Mouse (Mus musculus) ZHBTc4 (cell line): ENCODE measurements around the gene Ccdc50.
A peak's percentile ranks its signal among the peaks of the same experiment; 100 is the strongest.

ENCODE experiments used
- DNase-seq: peaks from one replicate; pipeline ENCODE4 v3.0.0-alpha.2; 2011; ENCODE audit warnings: low read depth, low spot score

Gene Ccdc50

GRCm38 (mm10) chr16:27395251-27396037 lies 6.8 kb downstream of the Ccdc50 start:
- DNase-seq, result no peak

GRCm38 (mm10) chr16:27396951-27397350 lies 8.3 kb downstream of the Ccdc50 start:
- no peak for DNase-seq

DNA sequence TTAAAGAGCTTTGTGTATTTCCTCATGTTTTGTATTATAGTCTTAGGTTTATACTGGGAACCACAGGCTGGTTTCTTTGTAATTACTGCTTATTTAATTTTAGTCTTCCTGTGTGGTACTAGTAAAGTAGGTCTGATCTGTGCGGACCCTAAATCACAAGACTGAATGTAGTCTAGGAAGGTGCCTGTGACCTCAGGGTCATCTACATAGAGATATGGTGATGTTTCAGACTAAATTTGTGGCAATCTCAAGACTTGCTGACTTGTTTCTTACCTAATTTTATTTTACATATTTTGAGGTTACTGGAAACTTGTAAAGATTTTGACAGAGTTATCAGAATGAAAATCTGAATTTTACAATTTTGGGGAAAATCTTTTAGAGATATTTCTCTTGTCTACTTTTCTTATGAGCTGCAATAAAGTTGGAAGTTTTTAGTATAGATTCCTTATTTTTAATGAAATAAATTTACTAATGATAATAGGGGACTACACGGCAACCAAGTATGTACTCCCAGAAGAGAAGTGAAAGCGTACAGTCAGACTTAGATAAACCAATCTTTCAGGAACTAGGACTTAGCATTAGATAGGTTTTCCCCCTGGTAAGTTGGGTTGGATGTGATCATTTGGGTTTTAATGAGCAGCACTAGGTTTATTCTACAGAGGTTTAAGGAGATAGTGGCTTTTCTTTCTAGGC lies 10.5 kb downstream of the Ccdc50 start:
- no peak for DNase-seq

DNA sequence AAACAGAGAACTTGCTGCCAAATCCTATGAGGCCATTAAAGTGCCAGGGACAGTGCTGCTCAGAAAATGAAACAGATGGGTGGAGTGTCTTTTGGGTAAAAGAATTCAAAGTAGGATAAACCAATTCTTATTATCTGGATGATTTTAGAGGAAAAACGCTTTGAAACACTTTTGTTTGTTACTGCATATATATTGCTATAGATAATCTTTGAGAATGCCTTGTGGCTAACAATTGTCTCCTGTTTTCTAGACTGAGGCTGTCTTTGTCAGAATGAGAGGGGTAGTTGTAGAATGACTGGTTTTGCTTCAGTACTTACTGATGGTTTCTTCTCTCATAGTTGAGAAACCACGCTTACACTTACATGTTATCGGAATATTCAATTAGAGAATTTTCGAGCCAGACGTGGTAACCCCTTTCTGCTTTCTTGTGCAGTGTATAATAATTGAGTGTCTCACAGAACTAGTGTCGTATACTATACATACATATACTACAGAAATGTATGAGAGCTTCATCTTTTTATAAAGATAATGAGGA lies 11.1 kb downstream of the Ccdc50 start:
- DNase-seq, result no peak

- DNase-seq, result no peak
These were observed 12.9 kb downstream of the Ccdc50 start for GRCm38 (mm10) chr16:27401579-27401978.

DNA sequence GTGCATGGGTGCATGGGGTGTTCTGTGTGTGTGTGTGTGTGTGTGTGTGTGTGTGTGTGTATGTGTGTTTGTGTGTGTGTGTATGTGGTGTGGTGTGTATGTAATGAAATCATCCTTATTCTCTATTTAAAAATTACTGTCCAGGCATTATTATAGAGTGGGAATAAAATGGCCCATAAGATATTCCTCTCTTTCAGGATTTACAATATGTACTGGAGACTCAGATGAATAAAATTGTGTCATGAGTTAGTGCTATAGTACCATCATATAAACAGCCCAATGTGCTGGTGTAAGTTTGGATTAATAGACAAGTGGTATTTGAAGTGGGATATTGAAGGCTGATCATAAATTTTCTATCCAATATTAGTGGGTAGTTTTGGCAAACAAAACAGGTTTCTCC lies 15.4 kb downstream of the Ccdc50 start:
- no peak for DNase-seq

DNA sequence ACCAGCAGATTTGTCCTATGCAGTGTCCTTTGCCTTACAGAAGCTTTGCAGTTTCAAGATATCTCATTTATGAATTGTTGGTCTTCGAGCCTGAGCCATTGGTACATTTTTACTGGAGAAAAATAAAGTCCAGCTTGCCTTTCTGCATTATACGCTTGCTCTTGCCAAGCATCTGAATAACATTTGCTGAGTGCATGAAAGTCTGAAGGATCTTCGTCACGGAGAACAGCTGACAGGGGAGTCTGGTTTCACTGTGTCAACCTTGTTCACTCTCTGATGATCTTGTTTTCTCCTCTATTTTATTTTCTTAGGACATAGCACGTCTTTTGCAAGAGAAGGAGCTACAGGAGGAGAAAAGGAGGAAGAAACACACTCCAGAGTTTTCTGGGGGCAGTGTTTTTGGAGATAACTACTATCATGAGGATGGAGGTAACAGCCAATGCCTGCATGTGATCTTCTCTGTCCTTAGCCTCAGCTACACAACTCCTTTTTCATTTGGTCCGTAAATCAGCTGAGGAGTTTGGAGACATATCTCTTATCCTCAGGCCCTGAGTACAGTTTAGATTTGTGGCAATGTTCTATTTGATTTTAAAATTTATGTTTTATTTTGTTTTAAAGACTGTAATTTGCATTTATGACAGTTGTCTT lies 28.4 kb downstream of the Ccdc50 start:
- DNase-seq, result no peak

GRCm38 (mm10) chr16:27417632-27418031 lies 29.0 kb downstream of the Ccdc50 start:
- no peak for DNase-seq

- DNase-seq, result no peak
These were observed 32.3 kb downstream of the Ccdc50 start for GRCm38 (mm10) chr16:27420982-27421381.

GRCm38 (mm10) chr16:27435034-27435433 lies 46.4 kb downstream of the Ccdc50 start:
- DNase-seq, result no peak

DNA sequence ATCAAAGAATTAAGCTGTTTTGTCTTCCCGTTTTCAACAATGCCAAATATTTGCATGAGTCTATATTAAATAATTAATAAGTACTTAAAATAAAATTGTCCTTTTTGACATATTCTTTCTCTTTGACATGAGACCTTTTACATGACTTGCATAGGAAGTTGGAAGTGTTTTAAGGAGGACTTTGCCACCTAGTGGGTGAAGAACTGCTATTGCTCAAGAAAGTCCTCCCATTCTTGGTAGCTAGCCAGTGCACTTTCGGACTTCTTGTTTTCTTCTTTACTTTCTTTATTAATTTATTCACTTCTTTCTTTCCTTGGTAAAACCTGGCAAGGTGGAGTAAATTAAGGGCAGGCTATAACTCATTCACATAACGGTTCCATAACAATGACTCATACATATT lies 55.3 kb downstream of the Ccdc50 start:
- no peak for DNase-seq

DNA sequence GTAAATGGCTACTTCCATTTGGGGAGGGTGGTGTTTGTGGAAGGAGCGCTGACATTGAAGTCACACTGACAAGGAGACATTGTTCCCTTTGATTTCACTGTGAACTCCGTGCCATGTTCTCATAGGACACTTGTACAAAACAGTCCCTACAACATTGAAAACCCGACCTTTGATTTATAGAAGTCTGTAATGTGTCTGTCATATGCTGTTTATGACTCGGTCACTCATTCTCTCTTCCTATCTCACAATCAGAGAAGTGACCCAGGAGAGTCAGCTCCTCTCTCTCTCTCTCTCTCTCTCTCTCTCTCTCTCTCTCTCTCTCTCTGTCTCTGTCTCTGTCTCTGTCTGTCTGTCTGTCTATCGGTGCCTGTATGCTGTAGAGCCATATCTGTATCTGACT lies 60.7 kb downstream of the Ccdc50 start:
- DNase-seq, result no peak

- no peak for DNase-seq
These were observed 62.0 kb downstream of the Ccdc50 start for GRCm38 (mm10) chr16:27450655-27451054.

DNA sequence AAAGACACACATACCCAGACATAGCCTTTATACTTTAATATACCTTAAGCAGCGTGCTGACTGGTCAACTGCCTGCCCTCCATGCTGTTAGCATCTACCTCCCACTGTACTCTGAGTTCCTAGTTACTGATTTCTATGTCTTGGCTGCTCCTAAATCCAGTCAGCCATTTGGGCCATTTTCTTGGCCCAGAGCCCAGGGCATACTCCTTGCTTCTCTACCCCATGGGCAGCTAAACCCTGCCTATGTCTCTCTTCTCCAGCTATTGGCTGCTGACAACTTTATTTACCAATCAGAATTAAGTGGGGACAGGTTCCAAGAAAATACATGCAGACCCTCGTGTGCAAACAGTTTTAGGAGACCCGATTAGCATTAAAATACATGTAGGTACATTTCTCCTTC lies 64.7 kb downstream of the Ccdc50 start:
- no peak for DNase-seq

- DNase-seq, result no peak
These were observed 65.2 kb downstream of the Ccdc50 start for GRCm38 (mm10) chr16:27453823-27454222.

- DNase-seq, result peak; percentile 73
These were observed 68.6 kb downstream of the Ccdc50 start for GRCm38 (mm10) chr16:27457273-27457672.

DNA sequence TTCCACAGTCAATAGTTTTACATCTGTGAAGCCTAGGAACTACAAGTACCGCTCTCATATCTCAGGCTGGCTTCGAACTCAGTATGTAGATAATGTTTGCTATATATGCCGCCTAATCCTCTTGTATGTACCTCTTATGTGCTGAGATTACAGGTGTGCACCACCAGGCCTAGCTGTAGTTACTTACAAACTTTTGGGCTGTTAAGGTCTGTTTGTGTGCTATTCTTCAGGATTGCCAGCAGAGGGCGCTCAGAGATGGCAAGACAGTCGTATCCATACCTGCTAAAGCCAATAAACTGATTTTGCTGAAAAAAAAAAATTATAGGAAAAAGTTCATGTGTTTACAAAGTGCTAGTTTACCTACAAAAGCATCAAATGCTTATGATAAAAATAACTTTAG lies 80.1 kb downstream of the Ccdc50 start:
- peak; percentile 65 for DNase-seq

DNA sequence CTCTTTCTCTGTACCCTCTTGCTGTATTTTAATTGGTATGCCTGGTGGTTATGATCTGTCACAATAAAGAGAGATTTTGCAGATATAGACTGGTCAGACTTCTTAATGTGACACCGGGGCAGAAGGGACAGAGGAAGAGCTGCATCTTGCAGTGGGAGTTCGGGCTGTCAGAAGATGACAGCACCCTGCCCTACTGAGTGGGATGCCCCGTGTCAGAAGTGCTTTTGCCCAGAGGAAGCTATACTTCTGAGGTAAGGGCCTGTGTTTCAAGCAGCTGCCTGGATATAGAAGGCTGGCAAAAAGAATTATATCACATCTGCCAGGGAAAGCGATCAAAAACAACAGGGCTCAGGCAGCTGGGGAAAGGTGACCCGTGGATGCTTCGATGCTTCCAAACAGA lies 82.7 kb downstream of the Ccdc50 start:
- DNase-seq, result no peak

GRCm38 (mm10) chr16:27483834-27484233 lies 95.2 kb downstream of the Ccdc50 start:
- DNase-seq, result no peak
